Mouse (Mus musculus) right cerebral cortex, postnatal 10 days (tissue): ENCODE data around the gene Ppp2r3a.

ENCODE experiments used
- DNase-seq, 2 experiments: peaks; one replicate each; pipeline ENCODE4 v3.0.0; 2021; ENCODE audit warnings: low spot score in 2 of 2

The Ppp2r3a gene

DNA sequence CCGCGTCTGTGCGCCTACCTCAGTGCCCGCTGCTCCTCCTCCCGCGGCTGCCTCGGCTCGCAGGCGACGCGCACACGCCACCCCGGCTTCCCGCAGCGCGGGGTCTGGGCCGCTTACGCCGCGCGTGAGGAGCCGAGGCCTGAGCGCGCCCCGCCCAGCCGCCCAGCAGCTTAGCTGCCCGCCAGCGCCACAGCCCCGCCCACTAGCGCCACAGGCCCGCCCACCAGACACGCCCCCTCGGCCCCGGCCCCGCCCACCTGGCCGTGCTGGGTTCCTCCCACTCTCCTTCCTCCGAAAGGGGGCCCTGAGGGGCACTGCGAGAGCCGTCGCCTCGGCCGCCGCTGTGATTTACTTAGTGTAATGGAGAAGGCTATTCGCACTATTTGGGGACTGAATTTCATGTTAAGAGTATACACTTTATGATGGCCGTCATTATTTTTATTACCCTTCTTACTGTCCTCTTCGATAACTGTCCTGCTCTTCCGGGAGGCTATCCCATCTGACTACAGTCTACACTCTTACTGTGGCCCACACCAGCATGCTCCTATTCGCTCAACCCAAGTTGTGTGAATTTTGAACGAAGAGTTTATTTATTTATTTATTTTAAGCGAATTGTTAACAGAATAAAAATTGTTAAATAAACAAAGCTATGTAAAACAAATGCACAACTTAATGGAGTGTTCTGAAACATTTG lies at the start of gene Ppp2r3a:
TSS of gene Ppp2r3a (minus strand) at position 152 of the 694 bp plus-strand sequence.
- DNase-seq = peak; percentile 97 to 98

DNA sequence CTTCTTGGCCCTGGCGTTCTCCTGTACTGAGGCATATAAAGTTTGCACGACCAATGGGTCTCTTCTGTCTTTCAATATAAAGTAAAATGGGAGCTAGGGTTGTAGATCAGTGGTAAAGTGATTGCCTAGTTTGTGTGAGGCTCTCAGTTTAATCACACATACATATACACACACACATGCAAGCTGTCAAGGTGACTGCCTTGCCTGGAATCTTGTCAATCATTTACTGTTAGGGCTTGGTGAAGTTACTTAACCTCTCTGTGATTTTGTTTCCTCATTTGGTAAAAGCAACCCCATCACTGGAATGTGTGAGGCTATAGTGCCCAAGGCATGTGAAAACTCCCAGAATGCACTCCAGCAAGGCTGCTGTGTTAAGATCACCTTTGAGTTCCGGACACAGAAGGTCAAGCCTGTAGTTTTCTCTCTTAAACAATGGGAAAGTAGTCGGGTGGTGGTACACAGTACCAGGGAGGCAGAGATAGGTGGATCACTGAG lies 48.9 kb upstream of the Ppp2r3a start:
- no peak for DNase-seq

DNA sequence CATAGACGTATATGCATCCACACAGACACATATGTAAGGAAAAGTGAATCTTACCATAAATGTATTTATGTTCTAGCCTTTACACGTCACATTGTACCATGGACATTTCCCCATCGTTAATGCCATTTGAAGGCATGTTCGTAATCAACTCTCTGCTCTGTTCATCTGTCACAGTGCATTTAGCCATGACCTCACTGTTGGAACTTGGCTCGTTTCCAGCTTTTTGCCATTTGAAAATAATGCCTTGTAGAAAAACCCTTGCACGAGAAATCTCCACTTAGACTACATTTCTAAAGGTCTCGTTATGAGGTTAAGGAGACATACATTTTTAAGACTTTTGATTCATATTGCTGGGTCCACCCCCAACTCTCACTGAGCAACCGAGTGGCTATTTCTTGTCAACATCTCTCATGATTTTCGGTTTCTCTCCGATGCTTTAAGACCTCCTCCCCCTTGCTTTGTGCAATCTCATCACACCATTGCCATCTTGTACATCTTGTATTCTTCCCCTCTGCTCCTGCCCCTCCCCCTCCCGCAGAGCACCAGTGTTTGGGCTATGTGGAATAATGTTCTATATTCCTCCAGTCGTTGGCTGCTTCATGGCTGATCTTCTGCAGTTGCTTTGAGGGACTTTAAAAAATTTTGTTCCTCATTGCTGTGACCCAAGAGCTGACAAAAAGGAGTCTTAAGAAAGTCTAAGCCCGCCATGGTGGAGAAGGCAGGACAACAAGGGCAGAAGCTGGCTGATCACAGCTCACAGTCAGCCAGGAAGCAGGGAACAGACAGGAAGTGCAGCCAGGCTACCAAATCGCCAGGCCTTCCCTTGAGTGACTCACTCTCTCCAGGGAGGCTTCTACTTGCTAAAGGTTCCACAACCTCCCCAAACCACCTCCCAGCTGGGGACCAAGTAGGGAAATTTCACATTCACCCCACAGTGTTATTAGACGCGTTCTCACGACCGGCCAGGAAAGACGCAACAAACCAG lies 40.4 kb upstream of the Ppp2r3a start:
- no peak for DNase-seq

DNA sequence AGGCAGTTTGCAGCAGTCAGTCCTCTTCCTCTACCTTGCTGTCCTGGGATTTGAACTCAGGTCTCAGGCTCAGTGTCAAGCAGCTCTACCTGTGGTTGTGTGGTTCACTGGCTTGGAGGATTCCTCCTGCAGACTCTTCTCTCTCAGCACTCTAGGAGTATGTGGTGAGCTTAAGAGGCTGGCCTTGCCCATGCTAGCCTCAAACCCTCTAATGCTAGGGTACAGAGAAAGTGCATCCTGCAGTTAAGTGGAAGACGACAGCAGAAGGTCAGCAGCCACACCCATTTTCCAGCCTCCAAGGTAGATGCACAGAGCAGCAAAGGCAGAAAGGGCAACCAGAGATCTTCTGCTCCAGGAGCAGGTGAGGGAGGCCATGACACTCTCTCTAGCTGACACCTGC lies 39.3 kb upstream of the Ppp2r3a start:
- DNase-seq = no peak

DNA sequence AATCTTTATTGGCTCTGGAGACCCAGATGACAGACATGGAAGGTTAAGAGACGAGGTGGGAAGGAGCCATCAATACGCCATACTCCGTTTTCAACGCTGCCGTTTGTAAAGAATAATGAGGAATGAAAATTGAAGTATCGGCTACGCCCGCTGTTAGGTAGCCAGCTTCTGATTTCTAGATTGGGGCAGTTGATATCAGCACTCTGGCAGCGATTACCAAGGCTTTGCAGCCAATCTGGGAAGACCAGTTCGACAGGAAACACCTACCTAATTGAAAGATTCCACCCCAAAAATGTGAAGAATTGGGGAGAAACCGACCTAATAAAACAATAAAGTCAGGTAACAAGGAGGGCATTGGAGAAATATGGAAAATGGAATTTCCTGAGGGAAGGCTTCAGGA lies 38.2 kb upstream of the Ppp2r3a start:
- no peak for DNase-seq

DNA sequence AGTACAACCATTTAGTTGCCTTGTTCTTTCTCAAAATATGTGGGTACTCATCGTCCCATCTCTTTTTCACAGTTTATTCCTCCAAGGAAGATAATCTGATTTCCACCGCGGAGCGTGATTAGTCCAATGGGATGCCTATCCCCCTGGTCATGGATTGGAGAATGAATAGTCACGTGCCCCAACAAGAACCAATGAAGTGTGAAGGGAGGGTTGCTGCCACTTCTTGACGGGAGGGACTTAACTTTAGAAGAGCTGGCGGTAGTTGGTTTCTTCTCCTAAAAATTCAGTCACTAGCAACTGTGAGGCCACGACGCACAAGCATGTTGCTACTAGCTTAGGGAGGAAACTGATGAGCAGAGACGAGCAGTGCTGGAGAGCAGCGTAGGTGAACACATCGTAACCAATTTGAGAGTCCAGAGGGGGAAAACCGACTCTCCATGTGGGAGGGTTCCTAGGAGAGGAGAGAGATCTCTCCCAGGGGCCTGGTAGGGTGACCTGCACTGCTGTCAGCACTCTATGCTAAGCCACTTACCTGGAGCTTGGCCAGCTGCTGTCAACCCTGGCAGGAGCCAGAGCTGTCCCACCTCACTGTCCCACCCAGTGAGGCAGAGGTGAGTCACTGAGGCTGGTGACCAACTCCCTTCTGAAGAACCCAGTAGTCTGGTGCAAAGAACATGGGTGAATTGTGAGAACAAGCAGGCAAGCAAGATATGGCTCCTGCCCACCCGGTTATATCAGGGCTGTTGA lies 37.5 kb upstream of the Ppp2r3a start:
- DNase-seq = no peak

DNA sequence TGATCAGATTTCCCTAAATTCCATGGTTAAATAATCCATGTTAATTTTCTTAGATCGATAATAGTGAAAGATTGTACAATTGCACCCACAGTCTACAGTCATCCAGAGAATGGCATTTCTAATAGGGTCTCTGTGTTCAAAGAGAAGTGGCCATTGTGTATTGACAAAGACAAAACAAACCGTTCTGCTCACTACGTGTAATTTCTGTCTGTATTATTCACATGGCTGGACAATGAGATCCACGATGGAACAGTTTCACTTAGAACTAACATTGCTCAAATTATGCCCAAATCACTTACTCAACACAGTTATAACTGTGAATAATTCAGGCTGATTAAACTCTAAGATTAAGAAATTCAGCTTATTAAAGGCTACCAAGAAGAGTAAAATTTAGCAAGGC lies 35.2 kb upstream of the Ppp2r3a start:
- DNase-seq = no peak

DNA sequence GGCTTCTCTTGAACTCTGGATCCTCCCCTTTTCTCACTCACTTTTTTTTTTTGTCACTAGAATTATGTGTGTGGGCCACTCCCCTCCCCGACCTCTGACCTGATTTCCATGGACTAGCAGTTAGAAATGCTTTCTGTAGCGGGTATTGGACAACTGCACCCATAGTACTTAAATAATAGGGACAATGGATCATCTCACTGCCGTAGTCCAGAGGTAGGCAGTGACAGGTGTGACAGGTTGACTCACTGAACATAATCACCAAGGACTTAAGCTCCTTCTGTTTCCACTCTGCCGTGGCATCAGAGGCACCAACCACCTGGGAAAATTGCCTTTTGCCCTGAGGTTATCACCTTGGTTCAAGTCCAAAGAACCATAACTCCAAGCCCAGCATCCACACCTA lies 32.5 kb upstream of the Ppp2r3a start:
- peak in 1 of 2 experiments; percentile 14 for DNase-seq

DNA sequence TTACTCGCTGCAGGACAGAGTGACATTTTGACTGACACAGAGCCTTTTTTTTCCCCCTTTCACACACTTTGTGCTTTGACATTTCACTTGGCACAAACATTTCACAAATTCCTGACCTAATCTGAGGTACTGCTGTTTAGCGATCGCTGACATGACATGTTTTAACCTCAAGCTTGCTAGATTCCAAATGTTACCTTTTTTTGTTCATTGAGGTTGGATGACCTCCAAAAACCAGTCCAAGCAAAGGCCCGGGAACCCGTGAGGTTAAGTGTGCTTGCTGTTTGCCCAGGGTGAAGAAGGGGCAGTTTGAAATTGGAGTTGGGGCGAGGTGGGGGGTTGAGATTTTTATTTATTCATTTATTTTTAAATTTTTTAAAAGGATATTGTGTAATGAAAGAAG lies 31.1 kb upstream of the Ppp2r3a start:
- DNase-seq = no peak

DNA sequence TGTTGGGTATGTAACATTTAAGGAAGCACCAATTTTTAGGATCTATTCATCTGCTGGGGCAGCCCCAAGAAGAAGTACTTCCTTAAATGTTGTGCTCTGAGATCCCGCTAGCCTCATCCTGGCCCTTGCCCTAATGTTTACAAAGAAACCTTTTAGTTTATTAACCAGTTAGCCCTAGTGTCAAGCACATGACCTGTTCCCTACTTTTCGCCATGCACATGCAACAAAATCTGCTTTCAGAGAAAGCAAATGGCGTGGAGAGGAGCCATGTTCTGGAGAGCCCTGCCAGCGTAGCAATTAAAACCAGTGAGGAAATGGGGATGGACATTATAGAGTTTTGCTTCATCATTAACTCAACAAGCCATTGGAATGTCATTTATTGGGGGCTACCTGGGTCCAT lies 30.3 kb upstream of the Ppp2r3a start:
- DNase-seq = no peak

DNA sequence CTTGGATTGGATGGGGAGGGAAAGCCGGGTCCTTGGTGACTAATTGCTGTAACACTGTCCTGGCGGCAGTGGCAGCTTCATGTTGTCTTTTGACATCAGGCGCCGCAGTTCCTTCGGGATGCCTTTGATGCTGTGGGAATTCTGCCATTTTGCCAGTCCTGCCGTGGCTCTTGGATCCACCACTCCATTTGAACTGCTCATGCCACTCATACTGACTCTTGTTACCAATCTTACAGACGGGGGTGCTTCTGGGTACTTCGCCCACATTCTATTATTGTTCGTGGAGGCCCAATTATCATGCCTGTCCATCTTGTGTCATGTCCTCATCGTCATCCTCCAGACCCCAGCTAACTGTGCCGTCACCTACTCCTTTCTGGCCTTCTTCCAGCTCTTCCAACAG lies 29.7 kb upstream of the Ppp2r3a start:
- DNase-seq = no peak

DNA sequence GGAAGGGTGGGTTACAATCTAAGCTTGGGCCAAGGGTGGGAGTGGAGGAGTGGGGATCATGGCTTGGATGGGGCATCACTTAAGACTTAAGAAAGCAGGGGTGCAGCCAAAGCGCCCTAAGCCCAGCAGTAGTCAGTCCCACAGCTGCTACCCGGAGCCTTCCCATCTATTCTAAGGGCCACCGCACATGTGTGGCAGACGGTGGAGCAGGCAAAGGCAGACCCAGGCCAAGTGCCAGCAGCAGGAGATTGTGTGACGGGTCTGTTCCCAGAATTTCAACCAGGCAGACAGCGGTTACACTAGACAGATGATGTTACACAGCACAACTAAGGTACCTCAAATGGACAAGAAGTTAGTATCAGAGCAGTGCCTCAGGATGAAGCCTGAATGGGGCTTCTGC lies 29.3 kb upstream of the Ppp2r3a start:
- DNase-seq = no peak

DNA sequence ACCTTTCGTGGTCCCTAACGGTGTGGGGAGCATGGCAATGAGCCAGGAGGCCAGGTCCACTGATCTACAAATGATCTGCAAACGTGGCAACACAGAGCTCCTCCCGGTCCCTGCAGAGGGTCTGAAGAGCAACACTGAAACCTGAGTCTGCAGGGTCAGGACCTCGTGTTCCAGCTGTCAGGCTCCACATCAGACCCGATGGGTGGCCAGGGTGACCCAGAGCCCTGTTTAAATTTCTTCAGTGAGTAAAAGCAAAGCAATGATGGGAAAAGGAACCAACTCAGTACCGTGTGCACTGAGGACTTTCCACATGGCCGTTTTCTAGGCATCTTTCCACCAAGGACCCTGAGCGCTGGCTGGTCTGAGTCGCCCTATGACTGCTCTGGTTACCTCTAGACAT lies 28.6 kb upstream of the Ppp2r3a start:
- DNase-seq = no peak

DNA sequence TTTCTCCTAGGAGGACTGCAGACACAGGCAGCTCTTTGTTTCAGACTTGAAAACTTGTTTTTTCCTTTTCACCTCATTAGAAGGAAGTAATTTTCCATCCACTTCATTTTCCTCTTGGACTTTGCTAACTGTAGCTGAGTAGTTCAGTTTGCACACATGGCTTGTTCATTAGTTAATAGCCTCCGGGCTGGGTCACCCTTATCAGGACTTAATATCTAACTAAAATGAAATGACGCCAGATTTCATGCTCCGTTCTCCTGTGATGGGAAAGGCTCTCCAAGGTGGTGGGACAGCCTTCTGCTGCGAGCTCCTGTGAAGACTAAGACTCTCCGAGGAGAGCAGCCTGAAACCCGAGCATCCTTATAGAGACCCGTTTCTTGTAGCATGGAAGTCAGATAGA lies 21.1 kb upstream of the Ppp2r3a start:
- no peak for DNase-seq

DNA sequence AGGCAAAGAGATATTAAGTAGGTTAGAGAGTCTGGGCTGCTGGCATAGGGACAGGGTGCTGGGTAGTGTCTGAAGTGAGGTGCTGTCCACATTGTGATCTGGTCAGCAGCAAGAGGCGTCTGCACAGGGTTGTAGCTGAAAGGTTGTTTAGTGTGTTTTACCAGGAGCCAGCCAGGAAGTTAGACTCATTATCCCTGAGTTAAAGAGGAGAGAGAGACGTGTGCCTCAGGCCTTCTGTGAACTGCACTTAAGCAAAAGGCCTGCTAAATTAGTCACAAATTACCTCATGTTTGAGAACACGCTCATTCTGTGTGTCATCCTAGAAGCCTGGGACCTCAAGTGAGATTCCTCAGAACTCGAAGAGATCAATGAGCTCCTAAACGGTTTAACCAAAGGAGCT lies 18.4 kb upstream of the Ppp2r3a start:
- DNase-seq = no peak

DNA sequence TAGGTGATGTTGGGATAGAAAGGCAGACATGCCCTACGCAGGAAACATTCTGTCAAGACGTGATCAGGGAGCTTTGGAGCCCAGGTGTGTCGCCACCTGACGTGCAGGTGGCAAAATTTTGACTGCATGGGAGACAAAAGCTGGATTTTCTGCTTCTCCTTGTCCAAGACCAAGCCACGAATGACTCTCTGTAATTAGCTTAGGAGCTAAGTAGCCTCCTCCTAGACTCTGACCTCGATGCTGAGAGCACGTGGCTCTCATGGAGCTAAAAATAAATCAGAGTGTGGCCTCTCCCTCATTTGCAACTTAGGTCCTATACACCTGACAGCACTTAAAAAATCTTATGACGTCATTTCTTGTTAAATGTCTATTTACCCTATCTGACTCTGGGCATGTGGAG lies 14.4 kb upstream of the Ppp2r3a start:
- no peak for DNase-seq

DNA sequence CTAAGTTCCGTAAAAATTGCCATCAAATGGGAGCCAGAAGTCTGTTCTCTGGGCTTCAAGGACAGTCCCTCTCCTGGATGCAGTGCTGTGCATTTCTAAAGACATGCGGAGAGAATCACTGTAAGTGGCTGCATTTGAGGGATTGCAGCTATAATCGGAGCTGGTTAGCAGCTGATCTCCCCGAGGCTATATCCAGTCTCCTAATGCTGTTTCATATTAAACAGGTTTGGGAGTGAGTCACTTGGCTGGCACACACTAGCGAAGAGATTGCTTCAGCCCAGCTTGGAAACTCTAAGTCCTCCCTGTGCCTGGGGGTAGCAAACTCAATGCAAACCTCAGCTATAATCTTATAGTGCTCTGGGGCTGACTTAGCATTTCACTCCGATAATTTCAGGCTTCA lies 14.0 kb upstream of the Ppp2r3a start:
- peak; percentile 43 to 61 for DNase-seq

DNA sequence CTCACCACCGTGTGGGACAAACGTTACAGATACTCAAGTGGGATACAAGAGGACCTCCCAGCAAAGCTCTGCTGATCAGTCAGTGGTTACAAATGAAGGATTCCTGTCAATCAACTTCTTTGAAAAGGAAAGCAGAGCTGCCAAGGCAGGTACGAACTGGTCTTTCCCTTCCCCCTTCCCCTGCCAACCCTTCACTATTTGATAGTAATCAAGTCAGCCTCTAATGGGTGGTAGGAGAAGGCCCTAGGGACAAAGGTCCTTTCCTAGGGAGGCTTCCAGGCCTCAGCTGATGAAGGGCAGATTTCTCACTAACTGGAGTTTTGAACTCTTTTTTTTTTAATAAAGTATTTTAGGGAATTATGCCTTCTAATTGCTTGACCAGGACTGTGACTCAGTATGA lies 11.2 kb upstream of the Ppp2r3a start:
- no peak for DNase-seq

DNA sequence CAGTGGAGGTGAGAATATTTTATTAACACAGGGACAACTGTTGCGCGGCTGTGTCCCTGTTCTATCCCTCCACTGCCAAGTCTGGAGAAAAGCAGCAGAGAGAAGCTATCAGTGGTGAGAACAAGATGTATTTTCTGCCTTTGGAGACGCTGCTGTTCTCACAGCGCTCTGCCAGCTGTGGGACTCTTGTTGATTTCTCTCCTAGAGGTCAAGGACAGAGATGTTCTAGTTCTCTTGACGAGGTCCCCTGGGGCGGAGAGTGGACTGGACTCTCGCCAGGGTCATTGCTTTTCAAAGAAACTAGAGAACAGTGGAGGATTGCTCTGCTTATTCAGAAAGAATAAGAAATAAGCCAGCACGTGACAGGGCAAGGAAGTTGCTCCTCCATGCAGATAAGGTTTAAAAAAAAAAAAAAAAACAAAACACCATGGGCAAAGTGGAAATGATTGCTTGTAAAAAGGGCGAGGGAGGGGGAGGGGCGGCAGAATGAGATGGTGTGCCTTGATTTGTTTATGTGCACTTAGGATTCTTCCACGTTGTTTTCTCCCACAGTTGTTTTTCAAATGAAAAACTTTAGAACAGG lies 10.5 kb upstream of the Ppp2r3a start:
- DNase-seq = peak in 1 of 2 experiments; percentile 53

DNA sequence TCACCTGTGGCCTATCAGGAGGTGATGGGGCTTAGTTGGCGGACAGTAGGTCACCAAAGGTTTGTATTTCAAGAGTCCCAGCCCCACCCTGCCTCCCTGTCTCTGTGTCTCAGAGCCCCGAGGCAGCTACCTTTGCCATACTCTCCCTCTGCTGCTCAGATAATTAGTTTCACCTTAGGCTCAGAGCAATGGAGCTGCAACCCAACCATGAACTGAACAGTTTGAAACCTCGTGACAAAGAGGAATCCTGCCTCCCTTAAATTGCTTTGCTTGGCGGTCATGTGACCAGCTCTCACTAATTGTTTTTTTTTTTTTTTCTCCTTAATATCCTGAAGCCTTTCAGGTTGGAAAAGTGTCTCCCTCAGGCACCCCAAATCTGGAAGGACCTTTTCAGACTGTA lies 9.8 kb upstream of the Ppp2r3a start:
- DNase-seq = no peak

DNA sequence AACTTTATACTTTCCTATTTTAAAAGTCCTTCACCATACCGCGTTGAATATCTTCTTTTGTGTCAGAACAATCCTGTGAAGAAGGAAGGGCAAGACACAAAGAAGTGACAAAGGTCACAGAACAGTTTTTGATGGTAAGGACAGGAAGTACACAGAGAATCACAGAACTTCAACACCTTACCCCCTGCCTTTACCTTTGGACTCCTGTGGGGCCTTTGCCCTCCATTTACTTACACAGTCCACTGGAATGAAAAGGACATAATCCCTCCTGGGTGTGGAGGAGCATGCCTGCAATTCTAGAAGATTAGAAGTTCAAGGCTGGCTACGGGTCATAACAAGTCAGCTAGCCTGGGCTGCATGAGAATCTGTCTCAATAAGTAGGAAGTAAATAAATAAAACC lies 1.5 kb upstream of the Ppp2r3a start:
- no peak for DNase-seq

DNA sequence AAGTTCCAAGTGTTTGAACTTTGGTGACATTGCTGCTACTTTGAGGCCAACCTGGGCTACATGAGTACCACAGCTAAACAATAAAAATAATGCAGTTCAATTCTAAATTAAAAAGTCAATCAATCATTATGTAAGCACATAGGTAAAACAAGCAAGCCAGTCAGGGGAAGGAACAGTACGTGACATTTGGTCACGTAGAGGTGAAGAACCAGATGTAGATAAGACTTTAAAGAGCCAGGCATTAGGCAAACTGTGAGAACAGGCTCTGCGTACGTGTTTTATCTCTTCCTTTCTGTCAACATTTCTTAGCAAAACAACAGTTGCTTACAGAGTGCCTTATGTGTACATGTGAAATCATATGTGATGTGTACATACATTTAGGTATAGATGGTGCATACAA lies 946 bp upstream of the Ppp2r3a start:
- DNase-seq = no peak
